Mouse (Mus musculus) heart, postnatal 14 days (tissue): Measurements from ENCODE around the gene Brat1. TPM values are rescaled to one million over a fixed set of nuclear protein-coding genes. Genes with fewer than 3 reads are reported as not detected.

Experiments
- total RNA-seq, 2 experiments: library from RNA; stranded (reverse); gene quantifications; 2 replicates each; pipeline ENCODE4 v1.2.3; 2021

Gene Brat1
- total RNA-seq, 2 experiments from 2014 or later: 8.6 to 10.8 TPM

Other genes with a start within 250 kb of the Brat1 start
- 1 to 10 TPM; 6.7 to 6.8 TPM for gene Chst12, start 199.5 kb upstream of the Brat1 start, total RNA-seq
- gene Grifin, start 139.9 kb upstream of the Brat1 start, total RNA-seq: not detected
- 10 to 100 TPM; 18.1 to 22.4 TPM for gene Lfng, start 97.7 kb upstream of the Brat1 start, total RNA-seq
- 10 to 100 TPM; 31.6 to 31.9 TPM for gene Ttyh3, start 56.0 kb upstream of the Brat1 start, total RNA-seq
- gene Iqce, start 2.6 kb upstream of the Brat1 start, total RNA-seq: 10 to 100 TPM in 1 of 2 experiments, 1 to 10 TPM in 1; 8.1 to 10.2 TPM
- gene Amz1, start 19.1 kb downstream of the Brat1 start, total RNA-seq: under 1 TPM; 0.46 to 0.65 TPM
- 10 to 100 TPM; 80.5 to 84.2 TPM for gene Gna12, start 125.4 kb downstream of the Brat1 start, total RNA-seq